26 mouse cellular contexts compared by ENCODE assay signal in genomic region chr6:86281573-86282210, GRCm38 (mm10).
DNase-seq lines count a peak whose midpoint lies in the region; ATAC-seq lines count a peak whose summit lies in the region.
"Had no signal": no experiment of that assay in that cellular context is flagged by ENCODE, and none has a peak within 500 bp of the region (broad histone marks: within the 10 kb centered on the region; RNA-seq: fewer than 3 reads in every experiment).

No protein-coding gene starts in this region.

- H3K36me3 ChIP-seq in embryonic facial prominence, embryonic 13.5 days = no peaks in the 10 kb centered on the region
- no peaks in the 10 kb centered on the region for H3K36me3 ChIP-seq in embryonic facial prominence, embryonic 10.5 days (replicated peaks)
- H3K36me3 ChIP-seq: forebrain, embryonic 15.5 days; hindbrain, embryonic 10.5 days; hindbrain, embryonic 15.5 days; kidney, embryonic 15.5 days; limb, embryonic 12.5 days; liver, embryonic 15.5 days; midbrain, embryonic 13.5 days had no signal

- intact Hi-C loops in left cerebral cortex, postnatal 25 days (cut with DNase I) = no loop called here

- no peak for DNase-seq in embryonic facial prominence, embryonic 10.5 days (ENCODE audit: low spot score)
- peak; percentile 22 to 69 for DNase-seq in left cerebral cortex, postnatal 25 days (ENCODE audit: low spot score in 2 of 2)
- no peak for DNase-seq in left cerebral cortex, adult 11 months (ENCODE audit: low spot score)
- peak; percentile 14 for DNase-seq in 3T3-L1 (ENCODE audit: low read depth, low spot score)
- DNase-seq in right cerebral cortex, postnatal 25 days = peak; percentile 20
- no peak for DNase-seq in kidney, adult 18-20 months
- DNase-seq: adrenal gland, postnatal 10 days; cerebellum, adult 11-12 months; cerebellum, postnatal 10 days; gastrocnemius, postnatal 10 days; heart, postnatal 14 days; kidney, adult 11 months; lung, embryonic 14.5 days; lung, postnatal 14 days; thymus, postnatal 4 days had no signal

- 0 out of 2 replicates have a peak, but pooled peaks cover 3% of the 10 kb centered on the region for H3K27me3 ChIP-seq in embryonic facial prominence, embryonic 13.5 days
- no peaks in the 10 kb centered on the region for H3K27me3 ChIP-seq in embryonic facial prominence, embryonic 10.5 days (replicated peaks; ENCODE audit: low read depth, poor library complexity, severe bottlenecking)
- H3K27me3 ChIP-seq: forebrain, embryonic 15.5 days; hindbrain, embryonic 15.5 days; kidney, embryonic 15.5 days; limb, embryonic 12.5 days; liver, embryonic 15.5 days; midbrain, embryonic 13.5 days had no signal

- no peak overlapping the region for H3K27ac ChIP-seq in embryonic facial prominence, embryonic 13.5 days
- H3K27ac ChIP-seq in embryonic facial prominence, embryonic 10.5 days (replicated peaks) = no peak overlapping the region
- H3K27ac ChIP-seq: forebrain, embryonic 15.5 days; hindbrain, embryonic 10.5 days; hindbrain, embryonic 15.5 days; kidney, embryonic 15.5 days; left cerebral cortex, adult 2 months; limb, embryonic 12.5 days; liver, embryonic 15.5 days; midbrain, embryonic 13.5 days had no signal

- H3K9ac ChIP-seq in embryonic facial prominence, embryonic 13.5 days = no peak overlapping the region
- H3K9ac ChIP-seq: forebrain, embryonic 15.5 days; hindbrain, embryonic 15.5 days; kidney, embryonic 15.5 days; limb, embryonic 12.5 days; liver, embryonic 15.5 days; lung, embryonic 14.5 days; midbrain, embryonic 13.5 days had no signal

- no peaks in the 10 kb centered on the region; the same call in 1 of the 2 replicates for H3K4me1 ChIP-seq in embryonic facial prominence, embryonic 13.5 days
- H3K4me1 ChIP-seq in embryonic facial prominence, embryonic 10.5 days = no peaks in the 10 kb centered on the region
- H3K4me1 ChIP-seq: forebrain, embryonic 15.5 days; hindbrain, embryonic 10.5 days; hindbrain, embryonic 15.5 days; kidney, embryonic 15.5 days; limb, embryonic 12.5 days; liver, embryonic 15.5 days; midbrain, embryonic 13.5 days had no signal

- no peaks in the 10 kb centered on the region for H3K9me3 ChIP-seq in embryonic facial prominence, embryonic 13.5 days
- H3K9me3 ChIP-seq in embryonic facial prominence, embryonic 10.5 days = no peaks in the 10 kb centered on the region
- H3K9me3 ChIP-seq: forebrain, embryonic 15.5 days; hindbrain, embryonic 10.5 days; hindbrain, embryonic 15.5 days; kidney, embryonic 15.5 days; limb, embryonic 12.5 days; liver, embryonic 15.5 days; midbrain, embryonic 13.5 days had no signal

- no peak overlapping the region for H3K4me3 ChIP-seq in embryonic facial prominence, embryonic 13.5 days
- no peak overlapping the region for H3K4me3 ChIP-seq in embryonic facial prominence, embryonic 10.5 days
- H3K4me3 ChIP-seq: forebrain, embryonic 15.5 days; hindbrain, embryonic 10.5 days; hindbrain, embryonic 15.5 days; kidney, embryonic 15.5 days; left cerebral cortex, adult 2 months; limb, embryonic 12.5 days; liver, embryonic 15.5 days; midbrain, embryonic 13.5 days had no signal

- WGBS in embryonic facial prominence, embryonic 13.5 days = 68% methylated on average over 11 of the region's 11 CpGs
- WGBS in embryonic facial prominence, embryonic 10.5 days = 92% methylated on average over 11 of the region's 11 CpGs

- 0 out of 2 replicates have a peak, but pooled peaks have one; percentile 20 for ATAC-seq in embryonic facial prominence, embryonic 13.5 days (ENCODE audit: insufficient number of reproducible peaks, insufficient read depth, low FRiP score, low TSS enrichment, low read depth)
- ATAC-seq: forebrain, embryonic 15.5 days; inflammation-experienced regulatory T-cells, adult 6 months; midbrain, embryonic 13.5 days; Patski had no signal

- H3K4me2 ChIP-seq in embryonic facial prominence, embryonic 13.5 days = no peak overlapping the region
- H3K4me2 ChIP-seq: forebrain, embryonic 15.5 days; hindbrain, embryonic 15.5 days; kidney, embryonic 15.5 days; limb, embryonic 12.5 days; liver, embryonic 15.5 days; lung, embryonic 14.5 days; midbrain, embryonic 13.5 days had no signal

Comparison
In these comparisons a context has a peak if more than half of its experiments do, and no peak if none do; other contexts are left out.
1. DNase-seq: peak in left cerebral cortex, postnatal 25 days (2 of 2), 3T3-L1 (single experiment) and right cerebral cortex, postnatal 25 days (single experiment); none in embryonic facial prominence, embryonic 10.5 days (single experiment), left cerebral cortex, adult 11 months (single experiment) and kidney, adult 18-20 months (single experiment).